Mouse (Mus musculus): ENCODE measurements around the gene Metrn. TPM values are rescaled to one million over a fixed set of nuclear protein-coding genes. Genes with fewer than 3 reads are reported as not detected.
A peak's percentile ranks its signal among the peaks of the same experiment; 100 is the strongest.

Metrn gene
- total RNA-seq, 1 experiment from 2014 or later: 3.5 TPM

DNA sequence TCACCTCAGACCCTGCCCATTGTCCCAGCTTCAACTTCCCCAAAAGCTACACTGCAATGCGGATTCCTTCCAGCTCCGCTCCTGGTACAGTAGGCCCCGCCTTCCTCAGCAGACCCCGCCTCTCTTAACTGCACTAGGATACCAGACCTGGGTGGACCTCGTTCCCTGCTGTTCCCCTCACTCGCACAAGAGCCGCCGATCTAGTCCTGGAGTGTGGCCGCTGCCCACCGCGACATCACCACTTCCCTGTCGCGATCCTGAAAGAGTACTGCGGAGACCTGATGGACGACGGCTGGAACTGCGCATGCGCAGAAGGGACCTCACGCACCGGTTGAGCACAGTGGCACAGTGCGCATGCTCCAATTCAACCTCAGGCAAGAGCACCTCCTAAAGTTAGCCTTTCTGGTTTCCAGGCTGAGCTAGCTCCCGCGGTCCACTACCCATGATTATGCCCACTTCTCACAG is 11.6 kb downstream of the Metrn start, which contains the start of gene Haghl:
Gene Haghl (minus strand): TSS at position 393 of the 465 bp plus-strand sequence.
- peak; percentile 77 for ATAC-seq (ENCODE audit: extremely low read depth, insufficient number of reproducible peaks, low FRiP score, poor library complexity, severe bottlenecking)

DNA sequence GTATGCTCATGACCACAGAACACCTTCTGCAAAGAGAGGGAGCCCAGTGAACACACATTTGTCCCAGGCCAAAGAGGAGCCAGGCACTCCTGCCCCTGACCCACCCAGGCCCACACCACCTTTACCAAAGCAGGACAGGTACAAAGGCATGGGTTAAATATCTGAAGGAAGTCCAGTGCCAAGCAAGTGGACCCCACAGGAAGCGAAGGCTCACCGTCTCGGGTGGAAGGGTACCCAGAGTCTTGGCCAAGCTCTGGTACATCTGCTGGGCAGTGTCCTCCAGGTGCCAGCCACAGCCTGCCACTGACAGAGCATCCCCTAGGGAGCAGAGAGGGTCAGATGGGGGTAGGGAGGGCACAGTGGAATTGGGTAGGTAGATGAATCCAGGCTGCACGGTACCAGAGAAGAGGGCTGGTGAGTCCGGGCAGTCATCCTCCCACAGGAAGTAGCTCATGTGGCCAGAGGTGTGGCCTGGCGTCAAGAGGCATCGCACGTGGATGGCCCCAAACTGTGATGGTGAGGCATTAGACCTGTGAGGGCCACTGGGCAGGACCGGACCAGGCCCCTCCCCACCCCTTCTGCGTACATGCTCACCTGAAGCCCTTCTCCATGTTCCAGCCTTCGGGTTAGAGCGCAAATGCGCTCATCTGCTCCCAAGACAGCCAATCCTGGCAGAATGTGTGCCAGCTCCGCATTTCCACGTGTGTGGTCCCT is 12.9 kb downstream of the Metrn start:
- no peak for ATAC-seq (ENCODE audit: extremely low read depth, insufficient number of reproducible peaks, low FRiP score, poor library complexity, severe bottlenecking)

DNA sequence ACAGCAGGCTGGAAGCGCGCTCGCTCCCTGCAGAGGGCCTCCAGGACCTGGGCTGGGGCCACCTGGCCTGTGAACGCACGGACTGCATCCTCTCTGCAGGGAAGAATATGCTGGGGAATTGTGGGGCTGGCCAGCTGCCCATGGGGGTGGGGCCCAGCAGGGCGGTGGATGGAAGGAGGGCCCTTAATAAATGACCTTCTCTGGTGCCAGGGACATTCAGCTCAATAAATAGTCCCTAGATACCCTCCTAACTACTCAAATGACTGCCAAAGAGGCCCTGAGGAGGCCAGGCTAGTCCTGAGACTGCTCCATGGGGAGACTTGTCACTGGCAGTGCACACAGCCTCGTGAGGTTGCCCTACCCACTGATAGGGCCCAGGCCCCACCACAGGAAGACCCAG is 13.8 kb downstream of the Metrn start:
- no peak for ATAC-seq (ENCODE audit: extremely low read depth, insufficient number of reproducible peaks, low FRiP score, poor library complexity, severe bottlenecking)

DNA sequence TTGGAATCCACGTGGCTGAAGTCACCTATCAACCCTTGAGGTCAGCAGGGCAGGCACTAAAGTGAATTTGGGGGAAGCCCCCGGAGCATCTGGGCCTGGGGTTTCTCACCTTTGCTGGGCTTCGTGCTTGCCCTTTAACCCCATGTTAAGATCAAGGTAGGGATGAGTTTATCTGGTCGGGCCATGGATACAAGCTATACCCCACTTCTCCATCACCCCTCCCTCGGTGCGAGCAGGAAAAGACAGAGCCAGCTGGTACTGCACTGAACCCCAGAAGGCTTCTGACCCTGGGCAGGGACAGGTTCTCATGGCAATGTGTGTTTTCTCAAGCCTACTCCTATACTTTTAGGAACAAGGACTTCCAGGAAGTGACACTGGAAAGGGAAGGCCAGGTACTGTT is 15.6 kb downstream of the Metrn start:
- no peak for ATAC-seq (ENCODE audit: extremely low read depth, insufficient number of reproducible peaks, low FRiP score, poor library complexity, severe bottlenecking)

DNA sequence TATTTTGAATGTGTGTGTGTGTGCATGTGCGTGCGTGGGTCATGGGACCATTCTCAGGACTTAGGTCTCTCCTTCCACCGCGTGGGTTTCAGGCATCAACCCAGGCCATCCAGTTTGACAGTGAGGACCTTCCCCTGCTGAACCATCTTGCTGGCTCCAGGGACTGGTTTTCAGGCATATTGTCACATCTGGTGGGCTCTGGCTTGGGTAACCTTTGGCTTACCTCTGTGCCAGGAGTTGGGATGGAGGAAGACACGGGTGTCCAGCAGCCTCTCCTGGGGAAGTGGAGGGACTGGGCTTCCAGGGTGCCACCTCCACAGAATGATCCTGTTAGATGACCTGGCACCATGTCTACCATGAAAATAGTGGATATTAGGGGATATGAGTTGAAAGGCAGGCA is 19.0 kb downstream of the Metrn start:
- ATAC-seq (ENCODE audit: extremely low read depth, insufficient number of reproducible peaks, low FRiP score, poor library complexity, severe bottlenecking): no peak

DNA sequence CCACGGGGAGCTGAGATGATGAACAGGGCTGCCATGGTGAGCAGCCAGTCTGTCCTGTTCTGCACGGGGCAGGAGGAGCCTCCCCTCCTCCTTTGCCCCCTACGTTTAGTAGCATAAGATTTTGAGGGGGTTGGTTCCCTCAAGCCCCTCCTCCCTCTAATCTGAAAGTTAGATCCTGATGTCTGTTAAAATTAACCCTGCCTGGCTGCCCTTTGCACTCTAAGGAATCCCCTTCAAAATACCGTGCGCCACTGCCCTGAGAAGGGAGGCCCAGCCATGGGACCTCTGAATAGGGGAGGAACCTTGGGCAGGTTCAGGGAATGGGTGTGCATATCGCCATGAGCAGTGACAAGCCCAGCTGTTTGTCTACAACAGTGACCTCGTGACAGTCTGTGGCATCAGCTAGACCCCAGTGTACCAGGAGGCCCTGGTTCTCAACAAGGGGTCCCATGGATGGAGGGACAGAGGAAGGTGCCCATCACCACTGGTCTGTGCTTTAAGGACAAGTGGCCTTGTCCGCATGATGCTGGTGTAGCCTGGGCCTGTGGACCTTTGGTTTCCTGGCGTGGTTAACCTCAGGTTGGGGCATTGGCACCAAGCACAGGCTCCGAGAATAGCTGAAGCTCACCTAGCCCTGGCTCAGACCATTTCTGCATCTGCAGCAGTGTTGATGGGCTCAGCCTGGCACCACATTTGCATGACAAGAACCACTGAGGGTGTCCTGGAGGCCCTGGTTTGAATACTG is 21.4 kb downstream of the Metrn start:
- ATAC-seq (ENCODE audit: extremely low read depth, insufficient number of reproducible peaks, low FRiP score, poor library complexity, severe bottlenecking): no peak

DNA sequence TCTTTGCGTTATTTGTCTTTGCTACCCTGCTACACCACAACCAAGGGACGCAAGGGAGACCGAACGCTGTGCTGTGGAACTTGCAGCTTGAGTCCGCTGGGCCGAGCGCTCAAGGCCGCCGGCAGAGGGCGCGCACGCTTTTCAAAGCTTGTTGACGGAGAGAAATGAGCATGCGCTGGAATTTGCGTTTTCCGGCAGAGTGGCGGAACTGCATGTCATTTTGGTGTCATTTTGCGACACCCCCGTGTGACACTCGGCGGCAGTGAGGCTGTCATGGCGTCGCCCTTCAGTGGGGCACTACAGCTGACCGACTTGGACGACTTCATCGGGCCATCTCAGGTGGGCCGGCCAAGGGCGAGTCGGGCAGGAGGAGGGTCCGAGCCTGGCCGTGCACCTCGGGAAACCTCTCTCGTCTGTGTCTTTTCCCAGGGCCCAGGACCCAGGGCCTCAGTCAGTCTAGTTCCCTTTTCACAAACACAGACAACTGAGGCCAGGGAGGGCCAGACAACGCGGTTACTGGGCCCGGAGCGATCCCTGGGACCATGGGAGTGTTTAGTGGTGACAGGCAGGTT is 23.3 kb downstream of the Metrn start, which contains the start of gene Narfl:
Gene Narfl (plus strand): TSS at position 228 of the 572 bp plus-strand sequence.
- ATAC-seq (ENCODE audit: extremely low read depth, insufficient number of reproducible peaks, low FRiP score, poor library complexity, severe bottlenecking): peak; percentile 97

DNA sequence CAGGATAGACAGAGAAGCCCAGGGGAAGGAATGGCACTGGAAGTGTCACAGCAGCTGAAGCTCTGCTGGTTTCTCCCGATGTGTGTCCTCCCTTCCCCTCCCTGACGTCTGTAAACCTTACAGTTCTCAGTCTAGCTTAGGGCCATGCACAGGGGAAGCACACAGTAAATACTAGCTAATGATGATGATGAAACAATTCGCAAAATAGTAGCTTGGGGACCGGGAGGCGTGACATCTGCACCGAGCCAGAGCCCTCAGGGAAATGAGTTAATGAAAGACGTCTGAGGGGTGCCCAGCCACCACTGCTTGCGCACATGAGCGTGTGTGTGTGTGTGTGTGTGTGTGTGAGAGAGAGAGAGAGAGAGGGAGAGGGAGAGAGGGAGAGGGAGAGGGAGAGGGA is 27.6 kb downstream of the Metrn start:
- no peak for ATAC-seq (ENCODE audit: extremely low read depth, insufficient number of reproducible peaks, low FRiP score, poor library complexity, severe bottlenecking)

DNA sequence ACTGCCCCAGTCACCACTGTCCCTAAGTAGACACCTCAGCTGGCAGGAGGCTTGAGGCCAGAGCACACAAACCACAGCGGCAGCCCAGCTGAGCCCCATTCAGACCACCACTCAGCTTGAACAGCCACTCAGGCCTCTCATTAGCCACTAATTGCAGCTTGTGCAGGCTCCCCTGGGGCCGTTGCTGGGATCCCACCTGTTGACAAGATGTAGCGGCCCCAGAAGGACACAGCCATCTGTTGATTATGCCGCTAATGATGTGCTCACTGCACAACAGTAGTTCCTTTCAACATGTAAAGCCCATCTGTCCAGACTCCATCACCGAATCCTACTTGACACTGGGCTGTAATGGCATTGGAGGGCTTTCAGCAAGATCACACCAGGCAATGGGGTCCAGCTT is 31.1 kb downstream of the Metrn start:
- no peak for ATAC-seq (ENCODE audit: extremely low read depth, insufficient number of reproducible peaks, low FRiP score, poor library complexity, severe bottlenecking)

DNA sequence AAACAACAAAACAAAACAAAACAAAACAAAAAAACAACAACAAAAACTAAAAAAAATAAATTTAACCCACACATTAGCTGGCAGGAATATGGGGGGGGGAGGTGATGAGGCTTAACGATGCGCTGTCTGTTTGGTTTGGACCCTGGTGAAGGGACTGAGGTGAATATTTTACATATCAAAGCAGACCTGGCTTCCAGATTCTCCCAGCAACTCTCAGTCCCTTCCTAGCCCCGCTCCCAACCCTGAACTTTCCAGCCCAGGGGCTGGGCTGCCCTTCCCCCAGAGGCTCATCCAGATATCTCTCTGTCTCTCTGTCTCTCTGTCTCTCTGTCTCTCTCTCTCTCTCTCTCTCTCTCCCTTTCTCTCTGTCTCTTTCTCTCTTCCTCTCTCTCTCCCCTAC is 34.3 kb downstream of the Metrn start:
- ATAC-seq (ENCODE audit: extremely low read depth, insufficient number of reproducible peaks, low FRiP score, poor library complexity, severe bottlenecking): no peak

DNA sequence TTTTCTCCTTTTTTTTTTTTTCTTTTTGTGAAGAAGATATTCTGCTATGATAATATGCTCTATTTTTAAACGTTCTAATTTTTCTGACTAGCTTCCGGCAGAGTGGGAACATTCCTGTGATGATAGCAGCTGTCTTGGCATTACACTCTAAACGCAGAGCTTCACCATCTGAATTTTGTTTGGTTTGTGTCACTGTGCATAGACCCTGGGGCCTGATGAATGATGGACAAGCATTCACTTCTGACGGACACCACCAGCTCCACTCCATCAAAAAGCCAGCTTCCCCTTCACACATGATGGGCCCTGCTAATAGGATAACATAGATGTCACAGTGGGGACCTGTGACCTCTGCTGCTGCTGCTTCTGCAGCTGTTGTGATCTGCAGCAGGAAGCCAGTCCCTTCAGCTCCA is 35.4 kb downstream of the Metrn start:
- ATAC-seq (ENCODE audit: extremely low read depth, insufficient number of reproducible peaks, low FRiP score, poor library complexity, severe bottlenecking): no peak

DNA sequence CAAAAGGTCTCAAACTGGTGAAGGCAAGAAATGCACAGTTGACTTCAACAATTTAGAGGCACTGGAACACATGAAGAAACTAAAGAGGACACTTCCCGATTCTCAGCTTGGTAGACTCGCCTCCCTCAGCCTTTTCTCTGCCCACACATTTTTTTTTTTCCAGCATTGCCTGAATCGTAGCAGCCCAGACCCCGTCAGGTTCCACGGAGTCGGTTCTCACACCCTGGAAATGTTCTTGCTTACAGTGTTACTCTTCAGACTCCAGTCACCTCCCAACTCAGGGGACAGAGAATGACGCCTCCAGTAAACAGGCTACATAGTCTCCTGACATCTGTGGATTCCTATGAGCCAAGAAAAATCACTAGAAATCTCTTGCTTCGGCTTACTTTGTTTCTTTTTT is 36.8 kb downstream of the Metrn start:
- no peak for ATAC-seq (ENCODE audit: extremely low read depth, insufficient number of reproducible peaks, low FRiP score, poor library complexity, severe bottlenecking)

DNA sequence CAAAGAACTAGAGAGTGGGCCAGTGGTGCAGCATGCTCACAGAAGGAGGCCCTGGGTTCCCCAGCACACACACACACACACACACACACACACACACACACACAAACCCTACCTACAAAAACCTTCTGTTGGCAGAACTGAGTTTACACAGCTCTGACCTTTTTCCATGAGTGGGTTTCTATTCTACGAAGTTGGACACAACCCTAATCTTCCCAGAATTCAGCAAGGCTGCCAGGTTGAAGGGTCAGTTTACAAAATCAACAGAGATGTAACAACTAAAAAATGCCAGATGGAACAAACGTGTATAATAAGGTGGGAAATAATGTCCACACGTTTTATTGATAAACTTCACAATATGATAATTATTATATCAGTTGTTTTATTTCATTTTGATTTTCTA is 39.2 kb downstream of the Metrn start:
- no peak for ATAC-seq (ENCODE audit: extremely low read depth, insufficient number of reproducible peaks, low FRiP score, poor library complexity, severe bottlenecking)

DNA sequence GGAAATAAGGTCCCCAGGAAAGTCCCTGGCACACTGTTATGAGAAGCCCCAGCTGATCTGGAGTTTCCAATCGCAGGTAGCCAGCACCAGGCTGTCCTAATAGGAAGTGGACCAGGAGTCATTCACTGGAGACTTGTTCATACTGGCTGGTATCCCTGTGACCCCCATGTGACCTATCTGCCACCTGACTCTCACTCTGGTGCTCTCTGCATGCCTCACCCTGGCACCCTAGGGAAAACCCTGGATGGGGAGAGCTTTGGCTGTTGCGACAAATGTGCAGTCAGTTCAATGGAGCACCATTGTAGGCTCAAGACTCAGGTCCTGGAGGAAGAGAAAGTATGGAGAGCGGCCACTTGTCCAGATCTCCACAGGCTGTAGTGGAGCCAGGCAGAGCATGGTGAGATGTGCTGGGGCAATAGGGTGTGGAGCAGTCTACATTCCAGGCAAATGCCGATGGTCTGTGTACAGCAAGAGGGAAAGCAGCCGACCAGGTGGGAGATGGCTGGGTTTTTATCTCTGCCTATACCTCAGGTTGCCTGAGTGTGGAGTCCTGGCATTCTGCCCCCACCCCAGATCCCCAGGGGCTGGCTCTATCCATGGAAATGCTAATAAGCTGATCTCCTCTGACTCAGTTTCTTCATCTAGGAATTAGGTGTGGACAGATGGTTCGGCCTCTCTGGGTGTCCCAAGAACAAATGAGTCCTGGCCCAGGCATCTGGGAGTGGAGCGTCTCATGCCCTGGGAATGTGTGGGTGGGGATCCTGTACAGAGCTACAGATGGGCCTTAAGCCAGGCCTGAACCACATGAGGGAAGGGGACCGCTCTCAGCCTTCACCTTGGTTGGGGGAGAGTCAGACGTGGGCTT is 40.3 kb downstream of the Metrn start:
- ATAC-seq (ENCODE audit: extremely low read depth, insufficient number of reproducible peaks, low FRiP score, poor library complexity, severe bottlenecking): no peak

DNA sequence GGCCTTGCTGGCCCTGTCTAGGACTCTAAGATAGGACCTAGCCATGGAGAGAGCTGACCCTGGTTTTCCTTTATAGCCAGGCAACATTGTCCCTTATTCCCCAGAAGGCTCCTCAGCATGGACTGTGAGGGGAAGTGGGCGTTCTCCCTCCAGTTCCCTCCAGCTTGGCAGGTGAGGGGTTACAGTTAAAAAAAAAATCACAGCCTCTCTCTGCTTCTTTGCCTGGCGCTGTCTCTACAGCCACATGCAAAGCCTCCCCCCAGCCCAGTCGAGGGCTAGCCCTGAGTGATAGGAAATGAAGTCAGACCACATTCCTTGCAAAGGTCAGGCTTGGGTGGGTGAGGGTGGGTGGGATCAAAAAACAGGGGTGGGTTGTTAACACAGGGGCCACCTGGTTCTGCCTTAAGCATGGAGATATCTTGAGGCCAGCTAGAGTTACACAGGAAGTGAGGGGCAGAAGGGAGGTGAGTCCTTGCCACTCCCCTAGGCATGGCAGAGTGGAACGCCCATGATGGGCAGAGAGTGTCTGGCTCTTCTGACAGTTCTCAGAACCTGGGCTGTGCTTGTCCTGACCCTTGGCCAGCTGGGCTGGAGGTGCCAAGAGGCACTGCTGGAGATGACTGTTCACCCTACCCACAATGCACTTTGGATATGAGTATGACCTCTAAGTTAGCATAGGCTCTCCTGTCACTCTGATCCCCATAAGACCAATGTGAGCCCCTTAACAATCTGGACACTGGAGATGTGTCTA is 41.1 kb downstream of the Metrn start:
- no peak for ATAC-seq (ENCODE audit: extremely low read depth, insufficient number of reproducible peaks, low FRiP score, poor library complexity, severe bottlenecking)

DNA sequence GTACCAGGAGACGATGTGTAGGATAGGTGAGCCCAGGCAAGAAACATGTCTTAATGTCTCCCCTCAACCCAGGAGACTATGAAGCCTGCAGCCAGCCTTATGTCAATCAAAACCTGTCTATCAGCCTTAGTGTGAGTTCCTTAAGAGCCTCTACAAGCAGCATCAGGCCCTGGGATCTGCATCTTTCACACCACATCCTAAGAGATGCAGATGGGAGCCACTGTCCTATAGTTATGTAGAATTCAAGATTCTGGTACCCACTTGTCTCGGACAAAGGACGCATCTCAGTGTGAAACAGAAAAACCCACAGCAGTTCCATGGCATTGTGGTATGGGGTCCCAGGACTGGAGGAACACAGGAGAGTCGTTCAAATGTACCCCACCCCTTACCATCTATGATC is 41.9 kb downstream of the Metrn start:
- no peak for ATAC-seq (ENCODE audit: extremely low read depth, insufficient number of reproducible peaks, low FRiP score, poor library complexity, severe bottlenecking)

DNA sequence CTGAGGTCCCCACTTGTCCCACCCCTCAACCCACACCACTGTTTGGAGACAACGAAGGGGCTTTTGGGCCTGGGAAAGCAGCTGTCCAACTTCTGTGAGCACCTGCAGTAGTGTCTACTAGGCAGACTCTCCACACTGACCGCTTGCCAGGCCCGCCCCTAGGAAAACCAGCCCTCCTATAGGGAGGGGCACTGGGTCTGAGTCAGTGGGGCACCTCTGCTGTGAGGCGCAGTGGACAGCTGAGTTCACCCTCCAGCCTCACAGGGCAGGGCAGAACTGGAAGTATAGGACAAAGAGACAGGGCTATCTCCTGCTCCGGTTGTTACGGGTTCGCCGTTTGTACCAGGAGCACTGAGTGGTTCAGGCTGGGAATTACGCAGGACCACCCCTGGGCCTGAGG is 42.7 kb downstream of the Metrn start, which contains the start of gene Msln:
Gene Msln (minus strand): TSS at position 138 of the 400 bp plus-strand sequence.
- ATAC-seq (ENCODE audit: extremely low read depth, insufficient number of reproducible peaks, low FRiP score, poor library complexity, severe bottlenecking): no peak

DNA sequence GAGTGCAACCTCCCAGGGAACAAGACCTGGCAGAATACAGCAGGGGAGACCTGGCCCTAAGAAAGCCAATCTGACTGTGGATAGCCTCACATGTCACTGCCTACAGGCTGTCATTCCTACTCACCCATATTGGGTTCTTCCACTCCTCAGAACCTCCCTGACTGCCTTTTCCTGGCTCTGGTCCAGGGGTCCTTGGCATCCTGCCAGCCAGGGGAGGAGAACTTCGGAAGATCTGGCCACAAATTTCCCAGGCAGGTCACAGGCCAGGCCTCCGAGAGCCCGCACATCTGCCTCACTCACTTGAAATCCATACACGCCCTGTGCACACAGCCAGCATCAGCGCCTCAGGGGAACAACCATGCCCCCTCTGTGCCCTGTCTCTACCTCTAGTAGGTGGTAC is 45.5 kb downstream of the Metrn start:
- no peak for ATAC-seq (ENCODE audit: extremely low read depth, insufficient number of reproducible peaks, low FRiP score, poor library complexity, severe bottlenecking)
